Comparison of ENCODE assay signal across 21 mouse cellular contexts in the genomic region with DNA sequence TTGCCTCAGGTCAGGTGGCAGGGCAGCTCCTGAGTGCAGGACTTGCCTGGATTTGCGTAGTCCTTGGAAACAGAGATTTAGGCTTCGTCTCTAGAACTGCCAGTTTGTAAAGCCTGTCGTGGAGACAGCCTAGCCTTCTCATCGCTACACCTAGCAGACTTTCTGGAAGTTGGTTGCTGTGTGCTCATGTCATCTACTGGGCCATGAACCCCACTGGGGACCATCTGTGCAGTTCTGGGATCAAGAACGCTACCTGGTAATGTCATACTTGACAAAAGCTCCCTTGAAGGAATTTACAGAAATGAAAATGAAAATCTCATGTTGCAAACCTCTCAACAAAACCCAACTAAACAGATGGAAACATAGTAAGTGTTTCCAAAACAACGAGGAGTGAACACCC.
DNase-seq lines count a peak whose midpoint lies in the region; ATAC-seq lines count a peak whose summit lies in the region.
"Had no signal": no experiment of that assay in that cellular context is flagged by ENCODE, and none has a peak within 500 bp of the region (broad histone marks: within the 10 kb centered on the region; RNA-seq: fewer than 3 reads in every experiment).

No protein-coding gene starts in this region.

- no peak overlapping the region for H3K27ac ChIP-seq in liver, embryonic 12.5 days
- H3K27ac ChIP-seq: embryonic facial prominence, embryonic 13.5 days; forebrain, embryonic 12.5 days; gastrocnemius, adult 2 months; heart, adult 2 months; hindbrain, embryonic 15.5 days had no signal

- no peaks in the 10 kb centered on the region for H3K9me3 ChIP-seq in liver, embryonic 12.5 days (replicated peaks)
- H3K9me3 ChIP-seq: embryonic facial prominence, embryonic 13.5 days; forebrain, embryonic 12.5 days; heart, embryonic 12.5 days; hindbrain, embryonic 15.5 days had no signal

- DNase-seq in cerebellum, postnatal 4 days (ENCODE audit: low spot score in 2 of 2) = no peak
- peak; percentile 77 for DNase-seq in cerebellum, adult 11-12 months
- DNase-seq in cerebellum, adult 9-10 months = peak; percentile 83
- peak; percentile 68 to 77 for DNase-seq in cerebellum, postnatal 25 days
- DNase-seq in urinary bladder, postnatal 4 days (ENCODE audit: low spot score in 2 of 2) = no peak
- no peak for DNase-seq in left cerebral cortex, postnatal 36 days (ENCODE audit: low spot score in 2 of 2)
- DNase-seq: adrenal gland, adult 8-10 months; adrenal gland, postnatal 36 days; B cell, adult 2 months; gastrocnemius, adult 2 months; heart, adult 2 months; kidney, adult 2 months had no signal

- WGBS in liver, embryonic 12.5 days (ENCODE audit: insufficient replicate concordance) = 68% methylated on average over 6 of the region's 6 CpGs

- no peak overlapping the region for H3K4me3 ChIP-seq in liver, embryonic 12.5 days
- H3K4me3 ChIP-seq: embryonic facial prominence, embryonic 13.5 days; forebrain, embryonic 12.5 days; gastrocnemius, adult 2 months; heart, adult 2 months; heart, embryonic 12.5 days; hindbrain, embryonic 15.5 days had no signal

- no peaks in the 10 kb centered on the region for H3K4me1 ChIP-seq in liver, embryonic 12.5 days
- H3K4me1 ChIP-seq: embryonic facial prominence, embryonic 13.5 days; heart, embryonic 12.5 days had no signal

- intact Hi-C loops in left cerebral cortex, postnatal 36 days (cut with DNase I) = no loop called here

- H3K4me2 ChIP-seq in liver, embryonic 12.5 days = no peak overlapping the region
- H3K4me2 ChIP-seq: embryonic facial prominence, embryonic 13.5 days; forebrain, embryonic 12.5 days; heart, embryonic 12.5 days; hindbrain, embryonic 15.5 days had no signal

- ATAC-seq in cerebellum, adult (ENCODE audit: insufficient number of reproducible peaks, low FRiP score, low TSS enrichment) = peak; percentile 82
- no peak for ATAC-seq in liver, embryonic 12.5 days
- ATAC-seq: CD4-positive, CD25-positive, alpha-beta regulatory T cell, adult 4 months; intestine, embryonic 16.5 days had no signal

- peaks cover 8% of the 10 kb centered on the region; the same call in 1 of the 2 replicates for H3K27me3 ChIP-seq in liver, embryonic 12.5 days (replicated peaks)
- H3K27me3 ChIP-seq: embryonic facial prominence, embryonic 13.5 days; hindbrain, embryonic 15.5 days had no signal

- no peak overlapping the region for H3K9ac ChIP-seq in liver, embryonic 12.5 days
- H3K9ac ChIP-seq: embryonic facial prominence, embryonic 13.5 days; forebrain, embryonic 12.5 days; heart, embryonic 12.5 days; hindbrain, embryonic 15.5 days had no signal

- no peaks in the 10 kb centered on the region for H3K36me3 ChIP-seq in liver, embryonic 12.5 days
- H3K36me3 ChIP-seq: embryonic facial prominence, embryonic 13.5 days; forebrain, embryonic 12.5 days; G1E; heart, embryonic 12.5 days; hindbrain, embryonic 15.5 days had no signal

Comparison
In these comparisons a context has a peak if more than half of its experiments do, and no peak if none do; other contexts are left out.
1. DNase-seq: peak in cerebellum, adult 11-12 months (single experiment), cerebellum, adult 9-10 months (single experiment) and cerebellum, postnatal 25 days (2 of 2); none in cerebellum, postnatal 4 days (0 of 2), urinary bladder, postnatal 4 days (0 of 2) and left cerebral cortex, postnatal 36 days (0 of 2).